Mouse (Mus musculus) MEL (cell line): Measurements from ENCODE around the gene Sik1. TPM values are rescaled to one million over a fixed set of nuclear protein-coding genes. Genes with fewer than 3 reads are reported as not detected.

ENCODE experiments used
- DNase-seq: peaks from one replicate; pipeline ENCODE4 v3.0.0; 2011; ENCODE audit warnings: low read depth, low spot score
- H3K27ac ChIP-seq: 2 replicates; pipeline ENCODE4 v1.5.1; 2012; ENCODE audit warnings: low read depth, mild to moderate bottlenecking, control low read depth, low read length, moderate library complexity; ENCODE audit not compliant: control insufficient read depth
- H3K27me3 ChIP-seq, 2 experiments: fragments of 150-350 bp in 1 of 2; sonication (generic) in 1 of 2; 2 replicates each; pipeline ENCODE4 v1.6.1; 2012; ENCODE audit warnings: low read length in 2 of 2, mild to moderate bottlenecking in 2 of 2, improper control_type of control experiment in 1 of 2, moderate library complexity in 1 of 2; ENCODE audit not compliant: insufficient read depth in 2 of 2, control insufficient read depth in 1 of 2
- H3K36me3 ChIP-seq, 2 experiments: 2 replicates each; pipeline ENCODE4 v1.6.1; 2012 to 2014; ENCODE audit warnings: low read length in 2 of 2, improper control_type of control experiment in 1 of 2, inconsistent platforms in 1 of 2, mild to moderate bottlenecking in 1 of 2; ENCODE audit not compliant: insufficient read depth in 2 of 2, control insufficient read depth in 1 of 2
- H3K4me1 ChIP-seq, 2 experiments: fragments of 150-350 bp in 1 of 2; sonication (generic) in 1 of 2; 2 replicates each; pipeline ENCODE4 v1.6.1; 2012; ENCODE audit warnings: low read length in 2 of 2, improper control_type of control experiment in 1 of 2, mild to moderate bottlenecking in 1 of 2; ENCODE audit not compliant: insufficient read depth in 2 of 2, control insufficient read depth in 1 of 2
- H3K4me3 ChIP-seq, 2 experiments: fragments of 150-350 bp in 1 of 2; sonication (generic) in 1 of 2; 2 replicates each; pipeline ENCODE4 v1.5.1; 2012; ENCODE audit warnings: low read depth in 2 of 2, low read length in 2 of 2, mild to moderate bottlenecking in 2 of 2, moderate library complexity in 2 of 2, control low read depth in 1 of 2, improper control_type of control experiment in 1 of 2; ENCODE audit not compliant: control insufficient read depth in 1 of 2, insufficient read depth in 1 of 2
- H3K79me2 ChIP-seq: 2 replicates; pipeline ENCODE4 v1.6.1; 2012; ENCODE audit warnings: mild to moderate bottlenecking, low read length, moderate library complexity; ENCODE audit not compliant: control insufficient read depth, poor library complexity, insufficient read depth
- H3K9ac ChIP-seq: 2 replicates; pipeline ENCODE4 v1.6.1; 2012; ENCODE audit warnings: low read depth, mild to moderate bottlenecking, control low read depth, low read length, moderate library complexity; ENCODE audit not compliant: control insufficient read depth, poor library complexity, severe bottlenecking
- H3K9me3 ChIP-seq: fragments of 150-350 bp; sonication (generic); replicated peaks from 2 replicates; pipeline ENCODE4 v1.6.1; 2012; ENCODE audit warnings: mild to moderate bottlenecking, low read length, improper control_type of control experiment, moderate library complexity; ENCODE audit not compliant: insufficient read depth
- CHD2 ChIP-seq: IDR thresholded peaks from 2 replicates; pipeline ENCODE4 v1.6.1; 2011; ENCODE audit warnings: low read length, improper control_type of control experiment
- CTCF ChIP-seq, 3 experiments: IDR thresholded peaks in 2 of 3; conservative IDR thresholded peaks in 1 of 3; 2 replicates each; pipeline ENCODE4 v1.5.1; 2011 to 2012; ENCODE audit warnings: low read length in 3 of 3, low read depth in 2 of 3, mild to moderate bottlenecking in 2 of 3, improper control_type of control experiment in 1 of 3, inconsistent platforms in 1 of 3, mixed read lengths in 1 of 3, moderate library complexity in 1 of 3; ENCODE audit not compliant: control insufficient read depth in 1 of 3, insufficient read depth in 1 of 3, poor library complexity in 1 of 3, severe bottlenecking in 1 of 3
- E2F4 ChIP-seq: IDR thresholded peaks from 2 replicates; pipeline ENCODE4 v1.6.1; 2011; ENCODE audit warnings: low read depth, low read length, improper control_type of control experiment, borderline replicate concordance
- EP300 ChIP-seq, 2 experiments: IDR thresholded peaks; 2 replicates each; pipeline ENCODE4 v1.6.1; 2011; ENCODE audit warnings: improper control_type of control experiment in 2 of 2, low read length in 2 of 2, low read depth in 1 of 2, mild to moderate bottlenecking in 1 of 2
- GATA1 ChIP-seq: IDR thresholded peaks from 2 replicates; pipeline ENCODE4 v1.6.1; 2011; ENCODE audit warnings: low read depth, low read length, improper control_type of control experiment
- HCFC1 ChIP-seq: IDR thresholded peaks from 2 replicates; pipeline ENCODE4 v1.6.1; 2012; ENCODE audit warnings: low read depth, mild to moderate bottlenecking, inconsistent platforms, low read length, improper control_type of control experiment, moderate library complexity
- JUND ChIP-seq: IDR thresholded peaks from 2 replicates; pipeline ENCODE4 v1.6.1; 2011; ENCODE audit warnings: low read depth, mild to moderate bottlenecking, improper control_type of control experiment, low read length
- MAFK ChIP-seq: IDR thresholded peaks from 2 replicates; pipeline ENCODE4 v1.6.1; 2011; ENCODE audit warnings: low read depth, mild to moderate bottlenecking, low read length, improper control_type of control experiment, borderline replicate concordance
- MAX ChIP-seq: IDR thresholded peaks from 2 replicates; pipeline ENCODE4 v1.6.1; 2011; ENCODE audit warnings: low read length, improper control_type of control experiment
- MAZ ChIP-seq: IDR thresholded peaks from 2 replicates; pipeline ENCODE4 v1.6.1; 2012; ENCODE audit warnings: low read depth, mild to moderate bottlenecking, inconsistent platforms, low read length, improper control_type of control experiment
- MEF2A ChIP-seq: IDR thresholded peaks from 2 replicates; pipeline ENCODE4 v1.6.1; 2014; ENCODE audit warnings: low read depth, mild to moderate bottlenecking, inconsistent platforms, low read length, improper control_type of control experiment; ENCODE audit not compliant: poor library complexity, insufficient replicate concordance, severe bottlenecking; ENCODE audit errors: extremely low read depth
- MXI1 ChIP-seq: IDR thresholded peaks from 2 replicates; pipeline ENCODE4 v1.6.1; 2011; ENCODE audit warnings: mild to moderate bottlenecking, low read depth, low read length, improper control_type of control experiment
- MYB ChIP-seq: IDR thresholded peaks from 2 replicates; pipeline ENCODE4 v1.6.1; 2011; ENCODE audit warnings: mild to moderate bottlenecking, low read depth, low read length, improper control_type of control experiment
- NELFE ChIP-seq: IDR thresholded peaks from 2 replicates; pipeline ENCODE4 v1.6.1; 2011; ENCODE audit warnings: low read depth, low read length, improper control_type of control experiment
- RAD21 ChIP-seq: IDR thresholded peaks from 2 replicates; pipeline ENCODE4 v1.6.1; 2011; ENCODE audit warnings: mild to moderate bottlenecking, low read depth, low read length, improper control_type of control experiment
- RCOR1 ChIP-seq: IDR thresholded peaks from 2 replicates; pipeline ENCODE4 v1.6.1; 2012; ENCODE audit warnings: low read depth, mild to moderate bottlenecking, inconsistent platforms, low read length, improper control_type of control experiment
- TAL1 ChIP-seq: IDR thresholded peaks from 2 replicates; pipeline ENCODE4 v1.6.1; 2012; ENCODE audit warnings: mild to moderate bottlenecking, inconsistent platforms, low read length, moderate library complexity, mixed read lengths
- TCF12 ChIP-seq: IDR thresholded peaks from 2 replicates; pipeline ENCODE4 v1.6.1; 2014; ENCODE audit warnings: low read depth, mild to moderate bottlenecking, inconsistent platforms, low read length, improper control_type of control experiment, moderate library complexity
- UBTF ChIP-seq: IDR thresholded peaks from 2 replicates; pipeline ENCODE4 v1.6.1; 2012; ENCODE audit warnings: low read depth, mild to moderate bottlenecking, inconsistent platforms, low read length, improper control_type of control experiment, moderate library complexity, borderline replicate concordance; ENCODE audit not compliant: insufficient read depth
- USF1 ChIP-seq: IDR thresholded peaks from 2 replicates; pipeline ENCODE4 v1.6.1; 2014; ENCODE audit warnings: low read depth, mild to moderate bottlenecking, inconsistent platforms, low read length, improper control_type of control experiment, moderate library complexity
- ZKSCAN1 ChIP-seq: IDR thresholded peaks from 2 replicates; pipeline ENCODE4 v1.6.1; 2012; ENCODE audit warnings: low read depth, mild to moderate bottlenecking, inconsistent platforms, low read length, improper control_type of control experiment, moderate library complexity
- polyA plus RNA-seq, 2 experiments: library from polyadenylated mRNA; stranded (reverse) in 1 of 2; unstranded in 1 of 2; fragments of >175 nt in 1 of 2; fragments of >200 nt in 1 of 2; gene quantifications; 2 replicates each; pipeline versions ENCODE4 v1.2.1 to v1.2.4; 2012; ENCODE audit warnings: low replicate concordance in 2 of 2, low read depth in 1 of 2; ENCODE audit not compliant: insufficient read length in 2 of 2, insufficient read depth in 1 of 2, missing spikeins in 1 of 2
- total RNA-seq: library from RNA; depleted of rRNA; stranded (reverse); fragments of 300-350 nt; gene quantifications from 2 replicates; pipeline ENCODE4 v1.2.3, GENCODE M21; 2012

Sik1 gene
- total and polyA plus RNA-seq, 3 experiments, result 5.5 to 10.4 TPM; not detected in 1

DNA sequence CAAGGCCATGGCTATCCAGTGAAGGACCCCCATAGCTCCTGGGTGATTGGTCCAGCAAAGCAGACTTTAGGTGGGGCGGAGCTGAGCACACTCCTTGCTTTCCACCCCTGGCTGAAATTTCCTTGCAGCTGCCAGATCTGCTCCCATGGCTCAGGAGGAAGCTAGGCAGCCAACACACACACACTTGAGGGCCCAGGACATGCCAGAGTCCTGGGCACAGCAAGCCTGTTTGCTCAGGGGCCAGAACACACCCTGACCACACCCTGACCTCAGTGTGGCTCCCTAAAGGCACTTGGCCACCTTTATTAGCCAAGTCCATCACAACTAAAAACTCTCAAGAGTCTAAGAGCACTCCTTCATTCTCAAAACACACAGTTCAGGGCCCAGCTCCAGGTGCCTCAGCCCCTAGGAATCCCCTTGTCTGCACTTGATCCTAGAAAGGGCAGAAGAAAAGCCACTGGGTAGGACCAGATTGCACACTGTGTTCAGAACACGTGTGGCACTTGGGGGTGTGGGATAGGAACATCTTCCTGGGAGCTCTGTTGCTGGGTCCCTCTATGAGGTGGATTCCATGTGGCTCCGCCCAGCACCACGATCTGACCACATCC lies 41.7 kb upstream of the Sik1 start:
- peaks cover 0 to 6% of the 10 kb centered on the region in 2 experiments; a peak in 1 of 4 replicates for H3K4me1 ChIP-seq

DNA sequence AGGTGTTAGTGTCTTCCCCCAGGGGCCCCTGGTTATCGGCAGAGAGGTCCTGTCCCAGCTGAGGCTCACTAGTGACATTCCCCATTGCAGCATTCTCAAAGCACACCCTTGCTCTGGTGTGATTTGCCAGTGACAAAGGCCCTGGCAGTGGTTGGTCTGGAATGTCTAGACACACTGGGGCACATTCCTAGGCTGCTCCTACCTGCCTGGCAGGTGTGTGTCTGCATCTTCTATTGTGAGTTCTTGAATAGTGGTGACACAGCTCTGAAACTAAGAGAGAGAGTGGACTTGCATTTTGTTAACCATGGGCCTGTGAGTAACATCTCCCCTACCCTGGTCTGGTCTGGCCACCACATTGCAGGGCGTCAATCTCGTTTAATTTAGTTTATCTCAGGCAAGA lies 41.1 kb upstream of the Sik1 start:
- Histone ChIP-seq H3K9me3 (no peaks in the 10 kb centered on the region), H3K4me1 (peaks cover 0 to 6% of the 10 kb centered on the region in 2 experiments; a peak in 1 of 4 replicates), H3K79me2 (no peaks in the 10 kb centered on the region), H3K36me3 (peaks cover 0 to 5% of the 10 kb centered on the region in 2 experiments; a peak in 1 of 4 replicates), H3K27me3 (no peaks in the 10 kb centered on the region), H3K27ac (no peak overlapping the region), H3K9ac (no peak overlapping the region), H3K4me3 (no peak overlapping the region)
- no peak for DNase-seq
- TF ChIP-seq ZKSCAN1 (no peak), RCOR1 (no peak), MYB (no peak), UBTF (no peak), MAZ (no peak), MEF2A (no peak), CHD2 (no peak), MXI1 (no peak)

More for the DNA sequence above, 41.7 kb upstream of the Sik1 start:
- TF ChIP-seq MAX (no peak), GATA1 (no peak), NELFE (no peak), RAD21 (no peak), ZKSCAN1 (no peak), CTCF (IDR thresholded peaks at IDR 0.05 in 2 of 3, conservative IDR thresholded peaks at IDR 0.05 in 1 of 3; ENCODE audit: control insufficient read depth in 1 of 3, insufficient read depth in 1 of 3, low read depth in 2 of 3, low read length in 3 of 3, poor library complexity in 1 of 3, severe bottlenecking in 1 of 3) (no peak), HCFC1 (no peak), JUND (no peak), EP300 (IDR thresholded peaks at IDR 0.05; ENCODE audit: low read depth in 1 of 2, low read length in 2 of 2) (no peak), TCF12 (no peak), USF1 (no peak), MAFK (no peak), RCOR1 (no peak), TAL1 (no peak), E2F4 (no peak), MEF2A (no peak)
- Histone ChIP-seq H3K79me2 (no peaks in the 10 kb centered on the region), H3K36me3 (peaks cover 0 to 5% of the 10 kb centered on the region in 2 experiments; a peak in 1 of 4 replicates), H3K9ac (no peak overlapping the region), H3K9me3 (no peaks in the 10 kb centered on the region), H3K27me3 (no peaks in the 10 kb centered on the region), H3K4me3 (no peak overlapping the region), H3K27ac (no peak overlapping the region)
- DNase-seq, result no peak
